Mouse (Mus musculus) testis, adult 2 months (tissue): ENCODE data around the gene Cnp.

ENCODE experiments used
- CTCF ChIP-seq: fragments of 200-500 bp; IDR thresholded peaks from 2 replicates; pipeline ENCODE4 v1.5.1; 2012; ENCODE audit warnings: low read depth, mild to moderate bottlenecking, inconsistent platforms, low read length, moderate library complexity; ENCODE audit not compliant: control insufficient read depth, insufficient read depth, insufficient replicate concordance
- POLR2A ChIP-seq: fragments of 200-500 bp; IDR thresholded peaks from 2 replicates; pipeline ENCODE4 v1.6.1; 2012; ENCODE audit warnings: low read depth, mild to moderate bottlenecking, inconsistent platforms, low read length, moderate library complexity; ENCODE audit not compliant: control insufficient read depth

DNA sequence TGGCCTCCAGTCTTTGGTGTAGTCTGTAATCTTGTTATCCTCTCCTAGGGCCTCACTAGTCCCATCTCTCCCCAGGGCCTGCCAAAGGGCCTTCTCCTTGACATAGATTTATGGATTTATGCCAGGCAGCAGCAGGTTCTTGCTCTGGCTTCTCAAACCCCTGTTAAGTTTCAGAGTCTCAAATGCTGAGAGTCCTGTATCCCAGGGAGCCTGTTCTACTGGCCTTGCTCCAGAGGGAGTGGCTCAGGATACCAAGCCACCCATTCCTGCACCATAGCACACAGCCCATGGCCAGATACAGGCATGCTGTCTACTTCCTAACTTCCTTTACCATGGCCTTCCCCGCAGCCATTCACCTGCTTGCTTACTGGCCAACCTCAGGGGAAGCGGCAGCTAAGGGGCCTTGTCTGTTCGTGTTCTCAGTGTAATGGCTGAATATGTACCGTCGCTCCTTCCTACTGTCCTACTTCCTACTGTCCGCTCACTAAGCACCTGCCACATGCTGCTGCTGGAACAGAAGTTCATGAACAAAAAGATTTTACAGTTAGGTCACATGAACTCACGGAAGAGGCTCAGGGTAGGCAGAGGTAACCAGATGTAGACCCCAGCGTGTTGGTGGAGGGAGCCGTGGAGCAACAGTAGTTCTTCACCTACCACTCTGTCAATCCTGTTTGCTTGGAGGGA, 4.6 kb downstream of the Cnp start:
- no peak for TF ChIP-seq POLR2A
- TF ChIP-seq CTCF, result no peak
